Mouse (Mus musculus) frontal cortex, postnatal 10 days (tissue): ENCODE measurements around the gene Tbcb.
"Not testable (repeated sequence)": the region's sequence is repeated elsewhere in the genome, so short reads cannot be mapped to it uniquely, and the experiment has no call there.

Source experiments
- DNase-seq, 2 experiments: peaks; one replicate each; pipeline ENCODE4 v3.0.0; 2022; ENCODE audit warnings: low spot score in 2 of 2, mixed read lengths in 1 of 2

Tbcb gene

GRCm38 (mm10) chr7:30222205-30222604, 9.9 kb downstream of the Tbcb start:
- DNase-seq: no peak

GRCm38 (mm10) chr7:30221433-30221832, 10.6 kb downstream of the Tbcb start:
- DNase-seq: no peak

- DNase-seq: no peak
Measured at GRCm38 (mm10) chr7:30220008-30220356, 12.1 kb downstream of the Tbcb start.

GRCm38 (mm10) chr7:30219293-30220007, 12.6 kb downstream of the Tbcb start:
- no peak for DNase-seq

- no peak for DNase-seq
Measured at GRCm38 (mm10) chr7:30217277-30217676, 14.8 kb downstream of the Tbcb start.

GRCm38 (mm10) chr7:30216723-30217151, 15.3 kb downstream of the Tbcb start:
- peak in 1 of 2 experiments; percentile 59 for DNase-seq

- no peak for DNase-seq
Measured at GRCm38 (mm10) chr7:30215875-30216274, 16.2 kb downstream of the Tbcb start.

- no peak for DNase-seq
Measured at GRCm38 (mm10) chr7:30213881-30214280, 18.2 kb downstream of the Tbcb start.

GRCm38 (mm10) chr7:30211025-30211424, 21.0 kb downstream of the Tbcb start:
- DNase-seq: no peak

GRCm38 (mm10) chr7:30206364-30206763, 25.7 kb downstream of the Tbcb start:
- not testable (repeated sequence) for DNase-seq

GRCm38 (mm10) chr7:30205383-30205782, 26.7 kb downstream of the Tbcb start:
- DNase-seq: no peak

GRCm38 (mm10) chr7:30204380-30204779, 27.7 kb downstream of the Tbcb start:
- DNase-seq: no peak

GRCm38 (mm10) chr7:30202895-30203690, 29.0 kb downstream of the Tbcb start:
- no peak for DNase-seq

GRCm38 (mm10) chr7:30200661-30201060, 31.4 kb downstream of the Tbcb start:
- DNase-seq: not testable (repeated sequence)

- no peak for DNase-seq
Measured at GRCm38 (mm10) chr7:30200200-30200599, 31.9 kb downstream of the Tbcb start.

- DNase-seq: no peak
Measured at GRCm38 (mm10) chr7:30199498-30200139, 32.5 kb downstream of the Tbcb start.

GRCm38 (mm10) chr7:30198481-30198971, 33.5 kb downstream of the Tbcb start, which contains the start of gene Capns1:
Gene Capns1, minus strand, starts transcription at chr7:30198811.
- no peak for DNase-seq

GRCm38 (mm10) chr7:30197592-30198129, 34.4 kb downstream of the Tbcb start:
- no peak for DNase-seq

GRCm38 (mm10) chr7:30196171-30196570, 35.9 kb downstream of the Tbcb start:
- no peak for DNase-seq

GRCm38 (mm10) chr7:30195461-30195860, 36.6 kb downstream of the Tbcb start:
- DNase-seq: no peak

GRCm38 (mm10) chr7:30194884-30195283, 37.2 kb downstream of the Tbcb start:
- peak; percentile 86 to 92 for DNase-seq
